Mouse (Mus musculus) E14TG2a.4 (cell line): ENCODE data around the gene Msh5.
A peak's percentile ranks its signal among the peaks of the same experiment; 100 is the strongest.

Experiments
- H3K27me3 ChIP-seq: 2 replicates; pipeline ENCODE4 v1.6.1; 2014; ENCODE audit warnings: low read length, control low read depth; ENCODE audit not compliant: insufficient read depth
- H3K36me3 ChIP-seq: 2 replicates; pipeline ENCODE4 v1.6.1; 2014; ENCODE audit warnings: low read length, control low read depth; ENCODE audit not compliant: insufficient read depth
- H3K4me1 ChIP-seq: replicated peaks from 2 replicates; pipeline ENCODE4 v1.6.1; 2014; ENCODE audit warnings: low read depth, low read length, control low read depth
- H3K4me3 ChIP-seq: replicated peaks from 2 replicates; pipeline ENCODE4 v1.5.1; 2014; ENCODE audit warnings: mild to moderate bottlenecking, low read length
- H3K9me3 ChIP-seq: 2 replicates; pipeline ENCODE4 v1.6.1; 2014; ENCODE audit warnings: low read length, control low read depth
- CTCF ChIP-seq: conservative IDR thresholded peaks from 2 replicates; pipeline ENCODE4 v1.5.1; 2014; ENCODE audit warnings: low read length
- NANOG ChIP-seq: IDR thresholded peaks from 2 replicates; pipeline ENCODE4 v1.6.1; 2014; ENCODE audit warnings: borderline replicate concordance, low read length, mixed read lengths
- POU5F1 ChIP-seq: IDR thresholded peaks from 2 replicates; pipeline ENCODE4 v1.6.1; 2014; ENCODE audit warnings: low read length, borderline replicate concordance

Msh5 gene

GRCm38 (mm10) chr17:35029691-35030532 is 16.6 kb downstream of the Msh5 start:
- TF ChIP-seq NANOG (no peak), POU5F1 (no peak), CTCF (no peak)
- peaks cover 69% of the 10 kb centered on the region for H3K4me1 ChIP-seq

GRCm38 (mm10) chr17:35028315-35028714 is 18.2 kb downstream of the Msh5 start:
- TF ChIP-seq NANOG: no peak
- TF ChIP-seq CTCF: no peak
- TF ChIP-seq POU5F1: no peak
- H3K9me3 ChIP-seq: no peaks in the 10 kb centered on the region
- no peaks in the 10 kb centered on the region for H3K36me3 ChIP-seq
- peaks cover 70% of the 10 kb centered on the region for H3K4me1 ChIP-seq
- H3K27me3 ChIP-seq: peaks cover 31% of the 10 kb centered on the region
- no peak overlapping the region for H3K4me3 ChIP-seq

More at GRCm38 (mm10) chr17:35029691-35030532, 16.6 kb downstream of the Msh5 start:
- H3K4me3 ChIP-seq: no peak overlapping the region
- H3K36me3 ChIP-seq: no peaks in the 10 kb centered on the region
- peaks cover 19% of the 10 kb centered on the region for H3K27me3 ChIP-seq
- no peaks in the 10 kb centered on the region for H3K9me3 ChIP-seq

- H3K36me3 ChIP-seq: no peaks in the 10 kb centered on the region
- H3K4me1 ChIP-seq: peaks cover 75% of the 10 kb centered on the region
- no peaks in the 10 kb centered on the region for H3K9me3 ChIP-seq
- peaks cover 26% of the 10 kb centered on the region for H3K27me3 ChIP-seq
- H3K4me3 ChIP-seq: peak within 1 kb of the TSS; percentile 57
- TF ChIP-seq POU5F1: no peak; the same call in 1 of the 2 replicates
- TF ChIP-seq NANOG: peak; percentile 50; the same call in 1 of the 2 replicates
- no peak for TF ChIP-seq CTCF
Observed at GRCm38 (mm10) chr17:35027277-35028068, 19.1 kb downstream of the Msh5 start, which contains the start of gene Sapcd1. Sapcd1 (minus strand) TSS chr17:35028016.

GRCm38 (mm10) chr17:35026206-35026605 is 20.3 kb downstream of the Msh5 start:
- Histone ChIP-seq H3K4me1 (peaks cover 77% of the 10 kb centered on the region), H3K9me3 (no peaks in the 10 kb centered on the region), H3K36me3 (no peaks in the 10 kb centered on the region), H3K4me3 (peak overlapping the region; percentile 20; the same call in 1 of the 2 replicates), H3K27me3 (peaks cover 25% of the 10 kb centered on the region)
- TF ChIP-seq POU5F1: no peak
- TF ChIP-seq CTCF: no peak
- no peak for TF ChIP-seq NANOG

- TF ChIP-seq NANOG (no peak), POU5F1 (no peak), CTCF (no peak)
- H3K4me1 ChIP-seq: peaks cover 75% of the 10 kb centered on the region
- H3K36me3 ChIP-seq: no peaks in the 10 kb centered on the region
- H3K27me3 ChIP-seq: peaks cover 23% of the 10 kb centered on the region
- no peak overlapping the region for H3K4me3 ChIP-seq
- H3K9me3 ChIP-seq: no peaks in the 10 kb centered on the region
Observed at GRCm38 (mm10) chr17:35024691-35025488, 21.7 kb downstream of the Msh5 start.

- no peak for TF ChIP-seq POU5F1
- Histone ChIP-seq H3K9me3 (no peaks in the 10 kb centered on the region), H3K36me3 (no peaks in the 10 kb centered on the region), H3K27me3 (peaks cover 22% of the 10 kb centered on the region), H3K4me1 (peaks cover 77% of the 10 kb centered on the region), H3K4me3 (no peak overlapping the region)
Observed at GRCm38 (mm10) chr17:35024261-35024660, 22.3 kb downstream of the Msh5 start.

- H3K4me3 ChIP-seq: no peak overlapping the region
- no peak for TF ChIP-seq POU5F1
- no peak for TF ChIP-seq CTCF
- TF ChIP-seq NANOG: no peak
- H3K36me3 ChIP-seq: no peaks in the 10 kb centered on the region
- H3K9me3 ChIP-seq: no peaks in the 10 kb centered on the region
- peaks cover 22% of the 10 kb centered on the region for H3K27me3 ChIP-seq
- H3K4me1 ChIP-seq: peaks cover 75% of the 10 kb centered on the region
Observed at GRCm38 (mm10) chr17:35023756-35024155, 22.8 kb downstream of the Msh5 start.

- Histone ChIP-seq H3K4me1 (peaks cover 75% of the 10 kb centered on the region), H3K4me3 (no peak overlapping the region), H3K36me3 (no peaks in the 10 kb centered on the region), H3K9me3 (no peaks in the 10 kb centered on the region), H3K27me3 (peaks cover 22% of the 10 kb centered on the region)
- no peak for TF ChIP-seq POU5F1
- no peak for TF ChIP-seq CTCF
- TF ChIP-seq NANOG: no peak
Observed at GRCm38 (mm10) chr17:35023221-35023620, 23.3 kb downstream of the Msh5 start.
